Mouse (Mus musculus) lung, embryonic 14.5 days (tissue): ENCODE measurements around the gene Hspa1l. TPM values are rescaled to one million over a fixed set of nuclear protein-coding genes. Genes with fewer than 3 reads are reported as not detected.
A peak's percentile ranks its signal among the peaks of the same experiment; 100 is the strongest.

Source experiments
- ATAC-seq: fragments of 200-750 bp; cut with Nextera tagmentation; 2 replicates; pipeline ENCODE4 v1.8.0; 2017; ENCODE audit warnings: mild to moderate bottlenecking, moderate TSS enrichment, moderate library complexity; ENCODE audit not compliant: insufficient read depth
- DNase-seq: peaks from one replicate; pipeline ENCODE4 v3.0.0-alpha.2; 2015
- H3K27ac ChIP-seq: fragments of 300-500 bp; sonication (generic); 2 replicates; pipeline ENCODE4 v1.5.1; 2014; ENCODE audit warnings: low read depth, mild to moderate bottlenecking, moderate library complexity
- H3K27me3 ChIP-seq: fragments of 300-500 bp; sonication (generic); 2 replicates; pipeline ENCODE4 v1.6.1; 2014; ENCODE audit warnings: low read length, control low read depth; ENCODE audit not compliant: insufficient read depth
- H3K36me3 ChIP-seq: fragments of 300-500 bp; sonication (generic); 2 replicates; pipeline ENCODE4 v1.6.1; 2014; ENCODE audit warnings: control low read depth; ENCODE audit not compliant: insufficient read depth
- H3K4me1 ChIP-seq: fragments of 300-500 bp; sonication (generic); 2 replicates; pipeline ENCODE4 v1.6.1; 2014; ENCODE audit warnings: antibody characterized with exemption, control low read depth; ENCODE audit not compliant: insufficient read depth
- H3K4me2 ChIP-seq: fragments of 300-500 bp; sonication (generic); 2 replicates; pipeline ENCODE4 v1.6.1; 2014; ENCODE audit warnings: mild to moderate bottlenecking
- H3K4me3 ChIP-seq: fragments of 300-500 bp; sonication (generic); 2 replicates; pipeline ENCODE4 v1.5.1; 2014; ENCODE audit warnings: low read depth, low read length
- H3K9ac ChIP-seq: fragments of 300-500 bp; sonication (generic); 2 replicates; pipeline ENCODE4 v1.6.1; 2014
- H3K9me3 ChIP-seq: fragments of 300-500 bp; sonication (generic); 2 replicates; pipeline ENCODE4 v1.6.1; 2016; ENCODE audit warnings: low read depth, low read length, control low read depth
- CTCF ChIP-seq: IDR thresholded peaks from 2 replicates; pipeline ENCODE4 v1.5.1; 2016; ENCODE audit warnings: antibody characterized with exemption, low read depth
- WGBS: fragments of 180-500 bp; shearing (Covaris S2); extraction: QIAGEN DNeasy Blood & Tissue Kit; methylation state at CpG from one replicate; pipeline ENCODE4 v1.1.7; 2014; 5-methylcytosine and 5-hydroxymethylcytosine counted together
- polyA plus RNA-seq: library from polyadenylated mRNA; unstranded; fragments of >200 nt; fragmentation: Nextera tagmentation; extraction: Ambion mirVana; gene quantifications from 2 replicates; pipeline ENCODE4 v1.2.1, GENCODE M21; 2014

The Hspa1l gene
- polyA plus RNA-seq, 1 experiment from 2014 or later, result 0.83 TPM

DNA sequence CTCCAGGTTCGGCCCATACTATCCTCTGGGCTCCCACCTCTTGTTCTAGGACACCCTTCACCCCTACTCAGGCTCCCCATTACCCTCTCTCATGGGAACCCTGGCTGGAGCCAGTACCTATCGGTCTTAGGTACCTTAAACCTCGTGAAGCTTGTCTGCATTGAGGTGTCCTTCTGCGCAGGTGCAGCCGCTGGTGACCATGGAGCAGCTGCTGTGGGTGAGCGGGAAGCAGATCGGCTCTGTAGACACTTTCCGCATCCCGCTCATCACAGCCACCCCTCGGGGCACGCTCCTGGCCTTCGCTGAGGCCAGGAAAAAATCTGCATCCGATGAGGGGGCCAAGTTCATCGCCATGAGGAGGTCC, 40.8 kb upstream of the Hspa1l start:
- WGBS, result 7% methylated on average over 14 of the region's 14 CpGs
- peak; percentile 24 for DNase-seq
- H3K4me2 ChIP-seq, result peak overlapping the region; percentile 98
- peaks cover 4% of the 10 kb centered on the region; the same call in 1 of the 2 replicates for H3K36me3 ChIP-seq
- peak overlapping the region; percentile 9; the same call in 1 of the 2 replicates for H3K27ac ChIP-seq
- peak overlapping the region; percentile 62 for H3K4me3 ChIP-seq
- ATAC-seq, result peak; percentile 26; the same call in 1 of the 2 replicates
- H3K4me1 ChIP-seq, result 0 out of 2 replicates have a peak, but pooled peaks cover 3% of the 10 kb centered on the region
- H3K27me3 ChIP-seq, result no peaks in the 10 kb centered on the region
- TF ChIP-seq CTCF, result no peak
- H3K9ac ChIP-seq, result peak overlapping the region; percentile 69
- no peaks in the 10 kb centered on the region for H3K9me3 ChIP-seq

DNA sequence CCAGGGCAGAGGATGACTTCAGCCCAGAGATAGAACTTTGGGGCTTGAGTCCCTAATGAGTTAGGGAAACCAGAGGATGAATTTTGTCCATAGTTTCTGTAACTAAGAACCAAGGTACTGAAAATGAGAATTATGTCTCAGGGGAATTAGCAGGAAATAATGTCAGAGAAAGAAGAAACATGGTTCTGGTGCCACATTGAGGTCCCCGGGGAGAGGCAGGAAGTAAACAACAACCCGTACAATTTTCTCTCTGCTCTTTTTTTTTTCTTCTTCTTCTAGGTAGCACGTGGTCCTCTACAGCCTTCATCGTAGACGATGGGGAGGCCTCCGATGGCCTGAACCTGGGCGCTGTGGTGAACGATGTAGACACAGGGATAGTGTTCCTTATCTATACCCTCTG, 40.2 kb upstream of the Hspa1l start:
- Histone ChIP-seq H3K4me1 (0 out of 2 replicates have a peak, but pooled peaks cover 3% of the 10 kb centered on the region), H3K9ac (peak overlapping the region; percentile 69), H3K27me3 (no peaks in the 10 kb centered on the region), H3K4me3 (peak overlapping the region; percentile 62), H3K27ac (no peak overlapping the region), H3K4me2 (peak overlapping the region; percentile 98), H3K36me3 (peaks cover 4% of the 10 kb centered on the region; the same call in 1 of the 2 replicates), H3K9me3 (no peaks in the 10 kb centered on the region)
- DNase-seq (no peak), ATAC-seq (no peak)
- 70% methylated on average over 8 of the region's 8 CpGs for WGBS
- no peak for TF ChIP-seq CTCF

DNA sequence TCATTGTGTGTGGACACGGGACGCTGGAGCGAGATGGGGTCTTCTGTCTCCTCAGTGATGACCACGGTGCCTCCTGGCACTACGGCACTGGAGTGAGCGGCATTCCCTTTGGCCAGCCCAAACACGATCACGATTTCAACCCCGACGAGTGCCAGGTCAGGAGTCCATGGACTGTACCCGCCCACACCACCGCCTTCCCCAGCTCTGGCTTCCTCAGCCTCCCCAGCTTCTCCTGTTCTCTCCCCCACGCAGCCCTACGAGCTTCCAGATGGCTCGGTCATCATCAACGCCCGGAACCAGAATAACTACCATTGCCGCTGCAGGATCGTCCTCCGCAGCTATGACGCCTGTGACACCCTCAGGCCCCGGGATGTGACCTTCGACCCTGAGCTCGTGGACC, 38.5 kb upstream of the Hspa1l start:
- no peak overlapping the region for H3K27ac ChIP-seq
- no peak overlapping the region for H3K9ac ChIP-seq
- ATAC-seq (no peak), DNase-seq (no peak)
- H3K4me2 ChIP-seq, result no peak overlapping the region
- WGBS, result 71% methylated on average over 24 of the region's 24 CpGs
- no peak overlapping the region for H3K4me3 ChIP-seq
- H3K4me1 ChIP-seq, result 0 out of 2 replicates have a peak, but pooled peaks cover 3% of the 10 kb centered on the region
- no peak for TF ChIP-seq CTCF
- H3K36me3 ChIP-seq, result peaks cover 4% of the 10 kb centered on the region; the same call in 1 of the 2 replicates
- no peaks in the 10 kb centered on the region for H3K27me3 ChIP-seq
- H3K9me3 ChIP-seq, result no peaks in the 10 kb centered on the region

DNA sequence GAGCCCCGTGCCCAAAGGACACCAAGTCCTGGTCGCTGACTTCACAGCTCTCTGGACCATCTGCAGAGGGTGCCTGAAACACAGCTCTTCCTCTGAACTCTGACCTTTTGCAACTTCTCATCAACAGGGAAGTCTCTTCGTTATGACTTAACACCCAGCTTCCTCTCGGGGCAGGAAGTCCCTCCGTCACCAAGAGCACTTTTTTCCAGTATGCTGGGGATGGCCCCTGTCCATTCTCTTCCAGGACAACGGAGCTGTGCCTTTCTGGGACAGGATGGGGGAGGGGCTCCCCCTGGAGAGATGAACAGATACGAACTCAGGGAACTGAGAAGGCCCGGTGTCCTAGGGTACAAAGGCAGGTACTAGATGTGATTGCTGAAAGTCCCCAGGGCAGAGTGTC, 37.7 kb upstream of the Hspa1l start:
- H3K36me3 ChIP-seq, result peaks cover 4% of the 10 kb centered on the region; the same call in 1 of the 2 replicates
- H3K9me3 ChIP-seq, result no peaks in the 10 kb centered on the region
- H3K27me3 ChIP-seq, result no peaks in the 10 kb centered on the region
- 45% methylated on average over 8 of the region's 8 CpGs for WGBS
- H3K4me3 ChIP-seq, result no peak overlapping the region
- 0 out of 2 replicates have a peak, but pooled peaks cover 3% of the 10 kb centered on the region for H3K4me1 ChIP-seq
- H3K9ac ChIP-seq, result no peak overlapping the region
- TF ChIP-seq CTCF, result no peak
- peak; percentile 23 for DNase-seq
- H3K4me2 ChIP-seq, result no peak overlapping the region
- no peak for ATAC-seq
- no peak overlapping the region for H3K27ac ChIP-seq

DNA sequence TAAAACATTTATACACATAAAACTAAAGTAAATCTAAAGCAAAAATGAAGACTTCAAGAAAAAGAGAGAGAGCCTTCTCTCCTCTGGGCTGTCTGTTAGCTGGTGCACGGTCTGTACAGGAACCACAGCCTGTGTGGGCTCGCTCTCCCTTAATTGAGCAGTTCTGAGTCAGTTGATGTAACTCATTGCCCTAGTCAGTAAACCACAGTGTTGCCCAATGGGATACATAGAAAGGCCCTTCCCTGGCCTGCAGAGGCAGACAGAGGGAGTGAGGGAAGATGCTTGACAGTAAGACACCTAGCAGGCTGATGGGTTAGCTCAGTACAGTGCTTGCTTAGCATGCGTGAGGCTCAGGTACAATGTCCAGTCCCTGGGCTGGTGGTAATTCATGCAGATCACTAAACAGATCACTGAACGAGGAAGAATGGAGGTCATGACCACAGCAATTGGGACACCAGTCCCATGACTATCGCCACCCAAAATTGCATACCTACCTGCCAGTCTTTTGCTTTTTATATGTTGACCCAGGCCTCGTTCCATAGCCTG, 34.5 kb upstream of the Hspa1l start:
- Histone ChIP-seq H3K9me3 (no peaks in the 10 kb centered on the region), H3K36me3 (peaks cover 4% of the 10 kb centered on the region; the same call in 1 of the 2 replicates), H3K4me2 (no peak overlapping the region), H3K4me1 (0 out of 2 replicates have a peak, but pooled peaks cover 4% of the 10 kb centered on the region), H3K27me3 (no peaks in the 10 kb centered on the region), H3K9ac (no peak overlapping the region), H3K27ac (no peak overlapping the region), H3K4me3 (no peak overlapping the region)
- ATAC-seq (no peak), DNase-seq (no peak)
- 79% methylated on average over 6 of the region's 6 CpGs for WGBS
- no peak for TF ChIP-seq CTCF

DNA sequence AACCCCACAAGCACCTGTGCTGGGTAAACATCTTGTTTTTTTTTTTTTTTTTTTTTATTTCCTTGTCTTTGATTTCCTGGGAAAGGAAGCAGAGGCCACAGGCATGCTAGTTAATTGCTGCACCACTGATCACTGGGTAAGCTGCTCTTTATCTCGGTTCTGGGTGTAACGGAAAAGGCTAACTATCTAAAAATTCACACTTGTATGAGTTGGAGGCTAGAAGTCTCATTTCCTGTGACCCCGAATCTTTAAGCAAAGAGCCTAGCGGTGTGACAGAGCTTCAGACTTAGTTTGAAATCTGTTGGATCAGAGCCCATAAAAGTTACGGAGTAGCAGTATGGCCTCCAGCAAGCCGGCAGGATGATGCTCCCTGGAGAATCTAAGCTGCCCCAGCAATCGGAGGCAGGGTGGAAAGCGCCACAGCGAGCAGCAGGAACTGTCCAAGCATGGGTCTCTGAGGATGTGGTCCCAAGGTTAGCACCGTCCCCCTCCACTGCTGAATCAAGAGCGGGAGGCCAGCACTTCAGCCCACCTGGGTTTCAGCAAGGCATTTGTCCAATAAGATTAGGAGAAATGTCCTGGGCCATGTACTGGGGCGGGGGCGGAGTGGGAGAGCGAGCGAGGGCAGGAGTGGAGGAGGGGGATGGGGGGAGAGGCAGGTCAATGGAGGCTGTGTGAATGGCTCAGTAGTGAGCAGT, 31.0 kb upstream of the Hspa1l start:
- H3K9me3 ChIP-seq, result no peaks in the 10 kb centered on the region
- no peak for TF ChIP-seq CTCF
- H3K4me1 ChIP-seq, result 0 out of 2 replicates have a peak, but pooled peaks cover 4% of the 10 kb centered on the region
- H3K4me2 ChIP-seq, result peak overlapping the region; percentile 48
- no peaks in the 10 kb centered on the region for H3K36me3 ChIP-seq
- ATAC-seq (peak; percentile 77; the same call in 1 of the 2 replicates), DNase-seq (peak; percentile 55)
- H3K9ac ChIP-seq, result peak overlapping the region; percentile 36
- peak overlapping the region; percentile 13 for H3K4me3 ChIP-seq
- WGBS, result 6% methylated on average over 15 of the region's 15 CpGs
- H3K27me3 ChIP-seq, result no peaks in the 10 kb centered on the region
- peak overlapping the region; percentile 61; the same call in 1 of the 2 replicates for H3K27ac ChIP-seq

DNA sequence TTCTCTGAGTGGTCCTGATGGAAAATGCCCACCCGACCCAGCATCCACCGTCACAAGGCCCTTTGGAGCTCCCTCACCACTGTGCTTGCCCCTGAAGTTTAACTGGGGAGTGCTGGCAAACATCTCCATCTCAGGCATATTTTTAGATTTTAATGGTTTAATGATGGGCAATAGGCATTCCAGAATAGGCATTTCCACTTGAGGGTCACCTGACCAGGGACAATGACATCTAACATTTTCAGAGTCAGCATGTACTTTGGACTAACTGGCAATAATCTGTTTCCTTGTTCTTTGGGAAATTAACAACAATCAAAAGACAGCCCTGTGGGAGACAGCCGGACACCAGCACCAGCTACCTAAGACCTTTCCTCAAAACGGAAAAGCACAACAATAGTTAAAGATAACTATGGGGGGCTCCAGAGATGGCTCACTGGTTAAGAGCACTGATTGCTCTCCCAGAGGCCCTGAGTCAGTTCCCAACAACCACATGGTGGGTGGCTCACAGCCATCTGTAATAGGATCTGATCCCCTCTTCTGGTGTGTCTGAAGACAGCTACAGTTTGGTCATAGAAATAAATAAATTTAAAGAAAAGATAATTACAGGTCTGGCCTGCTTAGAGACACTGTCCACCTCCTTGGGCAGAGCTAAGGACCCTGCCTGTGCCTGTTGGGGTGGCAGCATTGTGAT, 29.2 kb upstream of the Hspa1l start:
- DNase-seq, result no peak
- TF ChIP-seq CTCF, result no peak
- no peak for ATAC-seq
- H3K27me3 ChIP-seq, result no peaks in the 10 kb centered on the region
- no peak overlapping the region for H3K4me3 ChIP-seq
- no peak overlapping the region for H3K9ac ChIP-seq
- no peak overlapping the region for H3K27ac ChIP-seq
- no peaks in the 10 kb centered on the region for H3K9me3 ChIP-seq
- 0 out of 2 replicates have a peak, but pooled peaks cover 4% of the 10 kb centered on the region for H3K4me1 ChIP-seq
- H3K36me3 ChIP-seq, result no peaks in the 10 kb centered on the region
- 78% methylated on average over 4 of the region's 4 CpGs for WGBS
- no peak overlapping the region for H3K4me2 ChIP-seq
